Comparison of ENCODE assay signal across 9 mouse cellular contexts in genomic region chr2:28592809-28593208, GRCm38 (mm10). TPM values are rescaled to one million over a fixed set of nuclear protein-coding genes. Genes with fewer than 3 reads are reported as not detected.
DNase-seq lines count a peak whose midpoint lies in the region; ATAC-seq and TF ChIP-seq lines count a peak whose summit lies in the region.
"Had no signal": no experiment of that assay in that cellular context is flagged by ENCODE, and none has a peak within 500 bp of the region (broad histone marks: within the 10 kb centered on the region; RNA-seq: fewer than 3 reads in every experiment).

No protein-coding gene starts in this region.

- in situ Hi-C loops in CH12.LX (cut with MboI; ENCODE audit: low pct_ligation_motif_present, low pct_unique_long_range_greater_than_20kb, low sequenced_read_pairs), result loop anchor here (5.0 kb wide), 1 partner anchor 34 kb away; no protein-coding TSS in a partner anchor

- H3K9ac ChIP-seq in forebrain, embryonic 16.5 days (replicated peaks; ENCODE audit: low read depth, low read length), result no peak overlapping the region
- no peak overlapping the region for H3K9ac ChIP-seq in CH12.LX (ENCODE audit: insufficient read depth, low read depth)
- H3K9ac ChIP-seq in stomach, embryonic 14.5 days (replicated peaks; ENCODE audit: low read depth, low read length), result no peak overlapping the region

- peak; percentile 64 for DNase-seq in forebrain, embryonic 10.5 days (ENCODE audit: extremely low spot score, low spot score)
- DNase-seq in CH12.LX (ENCODE audit: extremely low read depth), result peak; percentile 69
- peak; percentile 42 for DNase-seq in cerebellum, adult 11-12 months
- peak; percentile 69 for DNase-seq in gastrocnemius, postnatal 10 days
- peak; percentile 73 for DNase-seq in kidney, postnatal 14 days

- no peak overlapping the region for H3K27ac ChIP-seq in forebrain, embryonic 10.5 days
- H3K27ac ChIP-seq in forebrain, embryonic 16.5 days (ENCODE audit: low read length), result no peak overlapping the region
- H3K27ac ChIP-seq in CH12.LX (ENCODE audit: insufficient read depth, low read depth), result no peak overlapping the region
- H3K27ac ChIP-seq in stomach, embryonic 14.5 days (ENCODE audit: low read length), result no peak overlapping the region

- peak; percentile 81 for TF ChIP-seq RAD21 in CH12.LX (IDR thresholded peaks at IDR 0.05; ENCODE audit: low read depth, low read length)

- H3K4me3 ChIP-seq in forebrain, embryonic 10.5 days, result no peak overlapping the region
- no peak overlapping the region for H3K4me3 ChIP-seq in forebrain, embryonic 16.5 days (replicated peaks; ENCODE audit: low read length)
- H3K4me3 ChIP-seq in CH12.LX (replicated peaks in 1 of 3; ENCODE audit: low read depth in 2 of 3, low read length in 2 of 3, poor library complexity in 1 of 3), result no peak overlapping the region
- no peak overlapping the region for H3K4me3 ChIP-seq in stomach, embryonic 14.5 days (ENCODE audit: low read depth, low read length)

- H3K27me3 ChIP-seq in forebrain, embryonic 10.5 days (ENCODE audit: poor library complexity, severe bottlenecking), result peaks cover 16% of the 10 kb centered on the region; the same call in 1 of the 2 replicates
- H3K27me3 ChIP-seq in forebrain, embryonic 16.5 days (replicated peaks; ENCODE audit: control insufficient read depth, insufficient read depth, low read length), result no peaks in the 10 kb centered on the region
- H3K27me3 ChIP-seq in CH12.LX (replicated peaks), result peaks cover 18% of the 10 kb centered on the region
- no peaks in the 10 kb centered on the region for H3K27me3 ChIP-seq in stomach, embryonic 14.5 days (ENCODE audit: control insufficient read depth, insufficient read depth, low read length)

- no peaks in the 10 kb centered on the region for H3K79me2 ChIP-seq in CH12.LX (replicated peaks; ENCODE audit: control insufficient read depth, extremely low read depth, insufficient read depth, poor library complexity, severe bottlenecking)

- H3K36me3 ChIP-seq in forebrain, embryonic 10.5 days (replicated peaks), result no peaks in the 10 kb centered on the region
- H3K36me3 ChIP-seq in forebrain, embryonic 16.5 days (ENCODE audit: control insufficient read depth, insufficient read depth), result no peaks in the 10 kb centered on the region
- no peaks in the 10 kb centered on the region for H3K36me3 ChIP-seq in CH12.LX (replicated peaks in 1 of 2; ENCODE audit: control insufficient read depth in 1 of 2, insufficient read depth in 1 of 2, low read length in 1 of 2)
- no peaks in the 10 kb centered on the region for H3K36me3 ChIP-seq in stomach, embryonic 14.5 days (ENCODE audit: control insufficient read depth, insufficient read depth, low read length)

- H3K9me3 ChIP-seq in forebrain, embryonic 10.5 days, result peaks cover 3% of the 10 kb centered on the region; the same call in 1 of the 2 replicates
- 0 out of 2 replicates have a peak, but pooled peaks cover 3% of the 10 kb centered on the region for H3K9me3 ChIP-seq in forebrain, embryonic 16.5 days (ENCODE audit: control insufficient read depth, low read length)
- H3K9me3 ChIP-seq in CH12.LX (replicated peaks; ENCODE audit: low read length), result peaks cover 5% of the 10 kb centered on the region
- no peaks in the 10 kb centered on the region for H3K9me3 ChIP-seq in stomach, embryonic 14.5 days (ENCODE audit: control insufficient read depth, low read depth, low read length)

- no peak for TF ChIP-seq POLR2A in CH12.LX (IDR thresholded peaks at IDR 0.05; ENCODE audit: low read depth, low read length)

- peaks cover under 1% of the 10 kb centered on the region; the same call in 1 of the 2 replicates for H3K4me1 ChIP-seq in forebrain, embryonic 10.5 days
- H3K4me1 ChIP-seq in forebrain, embryonic 16.5 days (replicated peaks; ENCODE audit: control insufficient read depth, insufficient read depth, low read length), result no peaks in the 10 kb centered on the region
- peaks cover 3 to 4% of the 10 kb centered on the region in 2 experiments; a peak in 2 of 4 replicates for H3K4me1 ChIP-seq in CH12.LX (ENCODE audit: control insufficient read depth in 1 of 2, insufficient read depth in 2 of 2)
- 0 out of 2 replicates have a peak, but pooled peaks cover under 1% of the 10 kb centered on the region for H3K4me1 ChIP-seq in stomach, embryonic 14.5 days (ENCODE audit: control insufficient read depth, insufficient read depth, low read length)

- no peak overlapping the region for H3K4me2 ChIP-seq in forebrain, embryonic 16.5 days (ENCODE audit: low read length)
- peak overlapping the region; percentile 88 for H3K4me2 ChIP-seq in CH12.LX (ENCODE audit: insufficient read depth, low read depth, poor library complexity, severe bottlenecking)
- peak overlapping the region; percentile 18; the same call in 1 of the 2 replicates for H3K4me2 ChIP-seq in stomach, embryonic 14.5 days (replicated peaks; ENCODE audit: low read depth, low read length)

- no peak for ATAC-seq in forebrain, embryonic 16.5 days
- ATAC-seq in megakaryocyte progenitor cell, adult 5-6 weeks (replicated peaks; ENCODE audit: poor library complexity), result peak; percentile 69
- no peak for ATAC-seq in stomach, embryonic 14.5 days (ENCODE audit: insufficient number of reproducible peaks, insufficient read depth, low FRiP score, low read depth)

- TF ChIP-seq CTCF in CH12.LX (conservative IDR thresholded peaks at IDR 0.05 in 1 of 2, IDR thresholded peaks at IDR 0.05 in 1 of 2; ENCODE audit: low read depth in 2 of 2, low read length in 2 of 2), result peak; percentile 82 to 94

- no peak for TF ChIP-seq EP300 in CH12.LX (IDR thresholded peaks at IDR 0.05; ENCODE audit: low read length)

- WGBS in forebrain, embryonic 10.5 days, result 10% methylated on average over 15 of the region's 15 CpGs
- 10% methylated on average over 15 of the region's 15 CpGs for WGBS in forebrain, embryonic 16.5 days
- WGBS in stomach, embryonic 14.5 days, result 8% methylated on average over 15 of the region's 15 CpGs

- dilution Hi-C loops in CH12.LX (cut with MboI; ENCODE audit: extremely low pct_ligation_motif_present, extremely low pct_unique_long_range_greater_than_20kb, low sequenced_read_pairs), result no loop called here

TF ChIP-seq in CH12.LX, 34 proteins besides CTCF, POLR2A, EP300 and RAD21 (continues in another document):
- TF ChIP-seq MXI1 (IDR thresholded peaks at IDR 0.05; ENCODE audit: low read depth, low read length) (no peak), IRF4 (IDR thresholded peaks at IDR 0.05; ENCODE audit: low read depth, low read length) (0 out of 2 replicates have a peak, but pooled peaks have one; percentile 24), MYC (IDR thresholded peaks at IDR 0.05; ENCODE audit: low read depth, low read length) (no peak), NRF1 (IDR thresholded peaks at IDR 0.05; ENCODE audit: low read depth, low read length) (no peak), KAT2A (IDR thresholded peaks at IDR 0.05; ENCODE audit: insufficient replicate concordance, low read length) (no peak), ZC3H11A (IDR thresholded peaks at IDR 0.05; ENCODE audit: low read depth, low read length) (0 out of 2 replicates have a peak, but pooled peaks have one; percentile 14), CHD2 (IDR thresholded peaks at IDR 0.05; ENCODE audit: low read length) (no peak), TCF12 (IDR thresholded peaks at IDR 0.05; ENCODE audit: low read depth, low read length) (no peak), MEF2A (IDR thresholded peaks at IDR 0.05; ENCODE audit: borderline replicate concordance, low read depth, low read length) (no peak)

RNA-seq across cellular contexts. Expression of gene Gtf3c5, which starts 9.3 kb away (rescaled TPM):
- polyA plus RNA-seq in forebrain, embryonic 10.5 days (2016; fragmentation: Nextera tagmentation; extraction: Ambion mirVana), result 60.1 and 62.6 TPM in 2 replicates
- polyA plus RNA-seq in forebrain, embryonic 16.5 days (2015; fragmentation: Nextera tagmentation; extraction: Ambion mirVana), result 40.5 and 43.3 TPM in 2 replicates
- 12.5 and 15.1 TPM in 2 replicates for total RNA-seq in CH12.LX (2012; rRNA removed)
- total RNA-seq in CH12.LX (2014; rRNA removed), result 8.4 and 8.6 TPM in 2 replicates
- polyA plus RNA-seq in CH12.LX (2012; ENCODE audit: insufficient read length, low read depth), result 27.4 and 30.7 TPM in 2 replicates
- 10 to 100 TPM in 1 of 2 experiments, 1 to 10 TPM in 1; 9.1 to 10.2 TPM for total RNA-seq in gastrocnemius, postnatal 10 days (2021)
- 16.2 and 19.1 TPM in 2 replicates for total RNA-seq in megakaryocyte progenitor cell, adult 5-6 weeks (2015)
- total RNA-seq in megakaryocyte progenitor cell, adult 5-6 weeks (2017), result 11.0 and 13.0 TPM in 2 replicates
- polyA plus RNA-seq in stomach, embryonic 14.5 days (2014; fragmentation: Nextera tagmentation; extraction: Ambion mirVana), result 29.0 and 30.5 TPM in 2 replicates

RNA-seq across cellular contexts. Expression of gene Gfi1b, which starts 29.0 kb away (rescaled TPM):
- 4.7 and 5.4 TPM in 2 replicates for polyA plus RNA-seq in forebrain, embryonic 10.5 days (2016; fragmentation: Nextera tagmentation; extraction: Ambion mirVana)
- not detected in 2 replicates for polyA plus RNA-seq in forebrain, embryonic 16.5 days (2015; fragmentation: Nextera tagmentation; extraction: Ambion mirVana)
- total RNA-seq in CH12.LX (2012; rRNA removed), result 0.17 TPM in 1 of 2 replicates, not detected in the other
- total RNA-seq in CH12.LX (2014; rRNA removed), result 0.27 and 0.87 TPM in 2 replicates
- polyA plus RNA-seq in CH12.LX (2012; ENCODE audit: insufficient read length, low read depth), result 0.19 TPM in 1 of 2 replicates, not detected in the other
- total RNA-seq in gastrocnemius, postnatal 10 days (2021), result under 1 TPM in 1 of 2 experiments, not detected in 1; 0.79 TPM
- total RNA-seq in megakaryocyte progenitor cell, adult 5-6 weeks (2015), result 15.6 and 28.3 TPM in 2 replicates
- 10.3 and 13.1 TPM in 2 replicates for total RNA-seq in megakaryocyte progenitor cell, adult 5-6 weeks (2017)
- 0.55 and 0.56 TPM in 2 replicates for polyA plus RNA-seq in stomach, embryonic 14.5 days (2014; fragmentation: Nextera tagmentation; extraction: Ambion mirVana)
- total RNA-seq: layer of hippocampus, postnatal 25 days had no signal

RNA-seq across cellular contexts. Expression of gene Cel, which starts 29.6 kb away (rescaled TPM):
- 0.07 TPM in 1 of 2 replicates, not detected in the other for polyA plus RNA-seq in forebrain, embryonic 10.5 days (2016; fragmentation: Nextera tagmentation; extraction: Ambion mirVana)
- polyA plus RNA-seq in forebrain, embryonic 16.5 days (2015; fragmentation: Nextera tagmentation; extraction: Ambion mirVana), result not detected in 2 replicates
- total RNA-seq in CH12.LX (2012; rRNA removed) (not detected in 2 replicates), CH12.LX (2014; rRNA removed) (not detected in 2 replicates)
- not detected in 2 replicates for polyA plus RNA-seq in CH12.LX (2012; ENCODE audit: insufficient read length, low read depth)
- not detected for total RNA-seq in gastrocnemius, postnatal 10 days (2021)
- not detected in 2 replicates for total RNA-seq in megakaryocyte progenitor cell, adult 5-6 weeks (2015)
- total RNA-seq in megakaryocyte progenitor cell, adult 5-6 weeks (2017), result not detected in 2 replicates
- 28.9 TPM in 1 of 2 replicates, not detected in the other for polyA plus RNA-seq in stomach, embryonic 14.5 days (2014; fragmentation: Nextera tagmentation; extraction: Ambion mirVana)
- total RNA-seq: layer of hippocampus, postnatal 25 days had no signal

RNA-seq across cellular contexts. Expression of gene Tsc1, which starts 48.2 kb away (rescaled TPM):
- polyA plus RNA-seq in forebrain, embryonic 10.5 days (2016; fragmentation: Nextera tagmentation; extraction: Ambion mirVana), result 22.9 and 26.5 TPM in 2 replicates
- 32.7 and 42.7 TPM in 2 replicates for polyA plus RNA-seq in forebrain, embryonic 16.5 days (2015; fragmentation: Nextera tagmentation; extraction: Ambion mirVana)
- total RNA-seq in CH12.LX (2012; rRNA removed), result 8.7 and 9.5 TPM in 2 replicates
- total RNA-seq in CH12.LX (2014; rRNA removed), result 7.6 and 8.1 TPM in 2 replicates
- polyA plus RNA-seq in CH12.LX (2012; ENCODE audit: insufficient read length, low read depth), result 12.2 and 13.4 TPM in 2 replicates
- 10 to 100 TPM; 15.6 to 19.2 TPM for total RNA-seq in gastrocnemius, postnatal 10 days (2021)
- 9.4 and 10.3 TPM in 2 replicates for total RNA-seq in megakaryocyte progenitor cell, adult 5-6 weeks (2015)
- 7.1 and 12.1 TPM in 2 replicates for total RNA-seq in megakaryocyte progenitor cell, adult 5-6 weeks (2017)
- polyA plus RNA-seq in stomach, embryonic 14.5 days (2014; fragmentation: Nextera tagmentation; extraction: Ambion mirVana), result 20.5 and 22.7 TPM in 2 replicates
